Mouse (Mus musculus): Measurements from ENCODE around the gene Prop1. TPM values are rescaled to one million over a fixed set of nuclear protein-coding genes. Genes with fewer than 3 reads are reported as not detected.

Prop1 gene
- polyA plus RNA-seq, 2 experiments from 2014 or later, result not detected

Other genes starting within 250 kb of the Prop1 start
- gene Zfp354c, start 126.0 kb downstream of the Prop1 start, polyA plus RNA-seq (2017; shearing (Covaris generic)), result 1 to 10 TPM; 1.3 to 2.0 TPM
- not detected for gene Zfp879, start 112.2 kb downstream of the Prop1 start, polyA plus RNA-seq (2017; shearing (Covaris generic))
- not detected for gene Grm6, start 103.1 kb downstream of the Prop1 start, polyA plus RNA-seq (2017; shearing (Covaris generic))
- gene Zfp454, start 66.1 kb downstream of the Prop1 start, polyA plus RNA-seq (2017; shearing (Covaris generic)), result not detected
- 1 to 10 TPM in 1 of 2 experiments, under 1 TPM in 1; 0.81 to 1.5 TPM for gene Zfp2, start 37.6 kb downstream of the Prop1 start, polyA plus RNA-seq (2017; shearing (Covaris generic))
- gene Zfp354b, start 22.1 kb downstream of the Prop1 start, polyA plus RNA-seq (2017; shearing (Covaris generic)), result not detected
- not detected for gene 4933414I15Rik, start 10.0 kb downstream of the Prop1 start, polyA plus RNA-seq (2017; shearing (Covaris generic))
- not detected for gene Olfr1378, start 12.8 kb upstream of the Prop1 start, polyA plus RNA-seq (2017; shearing (Covaris generic))
- gene Olfr1377, start 28.2 kb upstream of the Prop1 start, polyA plus RNA-seq (2017; shearing (Covaris generic)), result not detected
- gene Olfr51, start 49.8 kb upstream of the Prop1 start, polyA plus RNA-seq (2017; shearing (Covaris generic)), result not detected
- gene Olfr54, start 60.5 kb upstream of the Prop1 start, polyA plus RNA-seq (2017; shearing (Covaris generic)), result under 1 TPM in 1 of 2 experiments, not detected in 1; 0.08 TPM
- not detected for gene Olfr1375, start 94.3 kb upstream of the Prop1 start, polyA plus RNA-seq (2017; shearing (Covaris generic))
- not detected for gene Zfp354a, start 105.5 kb upstream of the Prop1 start, polyA plus RNA-seq (2017; shearing (Covaris generic))